Mouse (Mus musculus): ENCODE results near the gene Polr1c.

DNA sequence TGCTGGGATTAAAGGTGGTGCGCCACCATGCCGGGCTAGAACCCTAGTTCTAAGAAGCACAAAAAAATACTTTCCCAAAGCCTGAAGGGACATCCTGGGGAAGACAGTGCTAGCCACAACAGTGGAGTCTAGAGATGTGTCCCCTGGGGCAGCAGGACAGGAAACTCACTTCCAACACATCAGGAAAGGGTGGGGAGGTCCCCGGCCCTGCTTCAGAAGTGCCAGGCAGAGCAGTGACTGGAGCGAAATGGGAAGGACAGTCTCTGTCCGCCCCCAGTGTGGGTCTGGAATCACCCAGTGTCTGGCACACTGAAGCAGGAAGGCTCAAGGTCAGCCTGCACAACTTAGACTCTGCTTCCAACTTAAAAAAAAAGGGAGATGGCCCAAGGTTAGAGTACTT, 24.8 kb upstream of the Polr1c start:
- TF ChIP-seq CTCF (IDR thresholded peaks at IDR 0.05; ENCODE audit: control insufficient read depth, insufficient read depth, low read length) (no peak), POLR2A (IDR thresholded peaks at IDR 0.05; ENCODE audit: borderline replicate concordance, control insufficient read depth, low read depth, low read length) (no peak)

Data from bone marrow, adult 2 months (tissue).